Mouse (Mus musculus) heart, embryonic 16.5 days (tissue): ENCODE results near the gene Tmem104. TPM values are rescaled to one million over a fixed set of nuclear protein-coding genes. Genes with fewer than 3 reads are reported as not detected.

Experiments
- ATAC-seq: fragments of 200-750 bp; cut with Nextera tagmentation; replicated peaks from 2 replicates; pipeline ENCODE4 v1.8.0; 2017; ENCODE audit warnings: moderate number of reproducible peaks; ENCODE audit not compliant: insufficient read depth, low FRiP score; ENCODE audit errors: extremely low read depth
- H3K27ac ChIP-seq: fragments of 300-500 bp; sonication (generic); 2 replicates; pipeline ENCODE4 v1.5.1; 2014; ENCODE audit warnings: mild to moderate bottlenecking, low read length, control low read depth, moderate library complexity
- H3K27me3 ChIP-seq: fragments of 300-500 bp; sonication (generic); 2 replicates; pipeline ENCODE4 v1.6.1; 2014; ENCODE audit warnings: low read length, mixed read lengths; ENCODE audit not compliant: control insufficient read depth, insufficient read depth
- H3K36me3 ChIP-seq: fragments of 300-500 bp; sonication (generic); 2 replicates; pipeline ENCODE4 v1.6.1; 2014; ENCODE audit not compliant: control insufficient read depth, insufficient read depth
- H3K4me1 ChIP-seq: fragments of 300-500 bp; sonication (generic); 2 replicates; pipeline ENCODE4 v1.6.1; 2014; ENCODE audit warnings: low read length, mixed read lengths; ENCODE audit not compliant: control insufficient read depth, insufficient read depth
- H3K4me2 ChIP-seq: fragments of 300-500 bp; sonication (generic); 2 replicates; pipeline ENCODE4 v1.6.1; 2014; ENCODE audit warnings: low read depth, mild to moderate bottlenecking, control low read depth, low read length
- H3K4me3 ChIP-seq: fragments of 300-500 bp; sonication (generic); 2 replicates; pipeline ENCODE4 v1.5.1; 2014; ENCODE audit warnings: mild to moderate bottlenecking, control low read depth, low read length
- H3K9ac ChIP-seq: fragments of 300-500 bp; sonication (generic); 2 replicates; pipeline ENCODE4 v1.6.1; 2014; ENCODE audit warnings: low read length, control low read depth
- H3K9me3 ChIP-seq: fragments of 300-500 bp; sonication (generic); replicated peaks from 2 replicates; pipeline ENCODE4 v1.6.1; 2016; ENCODE audit warnings: low read length; ENCODE audit not compliant: control insufficient read depth
- WGBS: fragments of 180-500 bp; shearing (Covaris S2); extraction: QIAGEN DNeasy Blood & Tissue Kit; methylation state at CpG from one replicate; pipeline ENCODE4 v1.1.7; 2014; 5-methylcytosine and 5-hydroxymethylcytosine counted together
- polyA plus RNA-seq: library from polyadenylated mRNA; unstranded; fragments of >200 nt; fragmentation: Nextera tagmentation; extraction: Ambion mirVana; gene quantifications from 2 replicates; pipeline ENCODE4 v1.2.1, GENCODE M21; 2015

Tmem104 gene
- polyA plus RNA-seq, 1 experiment from 2014 or later: 6.6 TPM

DNA sequence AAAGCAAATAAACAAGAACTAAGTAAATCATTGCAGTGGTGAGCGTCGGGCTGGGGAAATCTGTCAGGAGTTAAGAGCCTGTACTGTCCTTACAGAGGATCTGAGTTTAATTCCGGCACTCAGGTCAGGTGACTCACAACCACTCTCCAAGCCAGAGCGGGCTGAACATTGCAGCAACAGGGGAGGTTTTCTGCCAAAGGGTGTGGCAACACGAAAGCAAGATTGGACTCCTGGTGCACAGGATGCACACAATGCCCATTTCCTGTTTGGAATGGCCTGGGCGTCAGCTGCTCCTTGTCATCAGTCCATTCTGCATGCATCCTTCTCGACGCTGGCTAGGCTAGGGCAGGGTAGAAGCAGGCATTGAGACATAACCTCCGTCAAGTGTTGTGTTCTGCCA is 32.0 kb downstream of the Tmem104 start:
- WGBS: 22% methylated on average over 9 of the region's 9 CpGs
- Histone ChIP-seq H3K27ac (peak overlapping the region; percentile 41), H3K27me3 (no peaks in the 10 kb centered on the region), H3K9ac (peak overlapping the region; percentile 6; the same call in 1 of the 2 replicates), H3K4me1 (peaks cover 59% of the 10 kb centered on the region), H3K9me3 (no peaks in the 10 kb centered on the region), H3K4me3 (no peak overlapping the region), H3K36me3 (no peaks in the 10 kb centered on the region), H3K4me2 (no peak overlapping the region; the same call in 1 of the 2 replicates)
- ATAC-seq: peak; percentile 10; the same call in 1 of the 2 replicates

DNA sequence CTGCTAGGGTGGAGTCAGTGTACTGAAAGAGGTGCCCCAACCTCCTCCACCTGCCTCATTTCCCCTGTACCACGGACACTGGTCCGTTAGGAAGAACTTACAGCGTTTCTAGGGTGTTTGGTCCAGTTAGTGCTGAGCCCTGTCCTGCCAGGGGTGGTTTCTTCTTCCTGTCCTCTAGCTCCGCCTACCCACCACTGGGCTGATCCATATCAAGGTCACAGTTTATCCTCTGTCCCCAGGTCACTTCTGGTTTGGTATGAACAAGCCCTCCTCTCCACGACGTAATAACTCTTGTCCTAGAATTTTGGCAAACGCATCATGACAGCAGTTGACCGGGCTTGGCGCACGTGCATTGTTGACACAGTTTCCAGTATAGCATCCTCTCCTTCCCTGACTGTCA is 32.4 kb downstream of the Tmem104 start:
- Histone ChIP-seq H3K36me3 (no peaks in the 10 kb centered on the region), H3K27me3 (no peaks in the 10 kb centered on the region), H3K4me3 (no peak overlapping the region), H3K9me3 (no peaks in the 10 kb centered on the region), H3K9ac (peak overlapping the region; percentile 6; the same call in 1 of the 2 replicates), H3K27ac (peak overlapping the region; percentile 41), H3K4me1 (peaks cover 63% of the 10 kb centered on the region), H3K4me2 (no peak overlapping the region; the same call in 1 of the 2 replicates)
- 79% methylated on average over 10 of the region's 10 CpGs for WGBS
- no peak for ATAC-seq

DNA sequence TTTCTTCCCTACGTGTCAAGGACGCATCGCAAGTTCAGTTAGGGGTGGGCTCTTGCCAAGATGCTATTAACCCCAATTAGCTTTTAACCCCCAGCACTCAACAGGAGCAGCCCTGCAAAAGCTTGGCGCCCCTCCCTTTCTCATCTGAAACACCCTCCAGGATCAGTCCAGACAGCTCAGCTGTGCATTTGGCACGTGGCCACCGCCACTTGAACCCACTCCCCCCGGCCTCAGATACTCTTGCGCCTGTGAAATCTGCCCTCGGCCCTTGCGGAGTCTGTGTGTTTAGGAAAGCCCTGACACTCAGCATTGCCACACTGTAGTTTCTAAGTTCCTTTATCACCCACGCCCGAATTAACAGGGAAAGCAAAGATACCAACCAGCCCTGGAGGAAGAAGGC is 34.8 kb downstream of the Tmem104 start:
- no peaks in the 10 kb centered on the region for H3K36me3 ChIP-seq
- H3K9ac ChIP-seq: peak overlapping the region; percentile 42
- 23% methylated on average over 12 of the region's 12 CpGs for WGBS
- H3K9me3 ChIP-seq: no peaks in the 10 kb centered on the region
- H3K4me3 ChIP-seq: 0 out of 2 replicates have a peak overlapping the region, but pooled peaks have one; percentile 6
- H3K27ac ChIP-seq: peak overlapping the region; percentile 81
- H3K4me2 ChIP-seq: peak overlapping the region; percentile 48
- no peaks in the 10 kb centered on the region for H3K27me3 ChIP-seq
- peak; percentile 43 for ATAC-seq
- H3K4me1 ChIP-seq: peaks cover 70% of the 10 kb centered on the region

DNA sequence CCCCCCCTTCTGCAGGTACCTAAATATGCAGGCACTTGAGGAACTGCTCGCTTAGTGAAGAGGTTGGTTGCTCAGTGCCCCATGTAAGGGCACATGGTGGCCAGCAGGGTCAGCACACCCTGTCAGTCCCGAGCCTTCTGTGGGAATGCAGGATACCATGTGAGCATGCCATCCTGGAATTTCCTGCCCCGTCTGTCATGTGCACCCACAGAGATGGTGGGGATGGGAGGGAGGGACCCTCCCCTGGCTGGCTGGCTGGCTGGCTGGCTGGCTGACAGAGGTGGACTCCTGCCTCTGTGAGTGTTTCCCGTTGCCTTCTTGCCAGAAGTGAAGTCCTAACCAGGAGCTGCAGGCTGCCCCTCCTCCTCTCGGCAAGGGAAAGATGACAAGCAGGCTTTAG is 35.3 kb downstream of the Tmem104 start:
- 0 out of 2 replicates have a peak overlapping the region, but pooled peaks have one; percentile 6 for H3K4me3 ChIP-seq
- H3K4me1 ChIP-seq: peaks cover 71% of the 10 kb centered on the region
- H3K27me3 ChIP-seq: no peaks in the 10 kb centered on the region
- peak overlapping the region; percentile 48 for H3K4me2 ChIP-seq
- peak overlapping the region; percentile 42 for H3K9ac ChIP-seq
- H3K9me3 ChIP-seq: no peaks in the 10 kb centered on the region
- 5% methylated on average over 5 of the region's 5 CpGs for WGBS
- ATAC-seq: peak; percentile 43
- peak overlapping the region; percentile 81 for H3K27ac ChIP-seq
- H3K36me3 ChIP-seq: no peaks in the 10 kb centered on the region

DNA sequence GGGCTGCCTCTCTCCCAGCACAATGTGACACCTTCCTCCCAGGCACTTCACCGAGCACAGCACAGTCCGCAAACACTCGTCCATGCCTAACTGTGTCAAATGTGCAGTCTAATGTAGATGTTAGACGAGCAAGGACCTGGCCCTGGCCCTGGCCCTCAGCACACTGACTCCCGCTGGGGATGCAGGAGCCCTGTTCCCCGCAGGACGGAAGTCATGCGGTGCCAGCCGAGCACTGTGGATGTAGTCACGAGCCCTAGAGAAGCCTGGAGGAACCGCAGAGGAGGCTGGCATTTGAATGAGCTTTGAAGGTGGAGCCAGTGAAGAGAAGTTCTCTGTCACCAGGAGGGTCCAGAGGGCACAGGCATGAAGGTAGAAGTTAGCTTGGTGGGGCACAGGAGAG is 36.2 kb downstream of the Tmem104 start:
- H3K36me3 ChIP-seq: no peaks in the 10 kb centered on the region
- ATAC-seq: no peak
- H3K9me3 ChIP-seq: no peaks in the 10 kb centered on the region
- peaks cover 66% of the 10 kb centered on the region for H3K4me1 ChIP-seq
- no peak overlapping the region for H3K4me2 ChIP-seq
- H3K9ac ChIP-seq: peak overlapping the region; percentile 11; the same call in 1 of the 2 replicates
- 0 out of 2 replicates have a peak overlapping the region, but pooled peaks have one; percentile 38 for H3K27ac ChIP-seq
- 39% methylated on average over 11 of the region's 11 CpGs for WGBS
- H3K4me3 ChIP-seq: no peak overlapping the region
- H3K27me3 ChIP-seq: no peaks in the 10 kb centered on the region

DNA sequence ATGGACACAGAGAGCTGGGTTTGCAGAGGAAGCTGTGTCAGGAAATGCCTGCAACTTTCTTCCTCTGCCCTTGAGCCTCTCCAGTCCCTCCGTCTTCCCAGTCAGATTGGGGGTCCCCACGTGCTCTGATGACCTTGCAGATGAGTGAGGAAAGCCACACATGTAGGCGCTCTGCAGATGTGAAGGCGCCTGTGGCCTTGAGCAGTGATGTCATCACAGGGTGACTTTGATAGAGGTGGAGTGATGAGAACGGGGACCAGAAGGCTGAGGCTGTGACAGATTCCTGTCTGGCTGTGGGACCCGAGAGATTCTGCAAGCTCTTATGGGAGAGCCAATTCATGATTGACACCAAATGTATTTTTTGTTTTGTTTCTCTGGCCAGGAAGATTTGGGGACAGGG is 36.6 kb downstream of the Tmem104 start:
- 20% methylated on average over 6 of the region's 6 CpGs for WGBS
- Histone ChIP-seq H3K36me3 (no peaks in the 10 kb centered on the region), H3K4me3 (no peak overlapping the region), H3K9me3 (no peaks in the 10 kb centered on the region), H3K4me1 (peaks cover 68% of the 10 kb centered on the region), H3K27me3 (no peaks in the 10 kb centered on the region), H3K27ac (0 out of 2 replicates have a peak overlapping the region, but pooled peaks have one; percentile 38), H3K4me2 (no peak overlapping the region), H3K9ac (peak overlapping the region; percentile 18; the same call in 1 of the 2 replicates)
- no peak for ATAC-seq

DNA sequence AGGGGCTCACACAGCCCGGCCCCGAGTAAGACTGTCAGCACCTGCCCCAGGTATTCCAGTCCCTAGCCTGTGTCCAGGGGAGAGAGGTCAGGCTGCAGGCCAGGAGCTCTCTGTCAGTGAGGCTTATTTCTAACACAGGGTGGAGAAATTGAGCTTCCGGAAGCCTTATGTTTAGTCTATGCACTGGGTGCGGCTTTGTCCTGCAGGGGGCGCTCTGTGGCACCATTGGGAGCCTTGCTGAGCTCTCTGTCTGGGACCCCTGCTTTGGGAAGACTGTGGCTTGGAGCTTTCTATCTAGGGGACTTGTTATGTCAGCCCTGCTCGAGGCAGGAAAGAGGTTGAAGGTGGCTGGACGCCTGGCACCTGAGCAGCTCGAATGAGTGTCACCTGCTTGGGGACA is 37.6 kb downstream of the Tmem104 start:
- no peaks in the 10 kb centered on the region for H3K27me3 ChIP-seq
- peaks cover 67% of the 10 kb centered on the region for H3K4me1 ChIP-seq
- no peaks in the 10 kb centered on the region for H3K9me3 ChIP-seq
- no peak for ATAC-seq
- WGBS: 45% methylated on average over 8 of the region's 8 CpGs
- H3K4me3 ChIP-seq: no peak overlapping the region
- H3K27ac ChIP-seq: no peak overlapping the region
- H3K36me3 ChIP-seq: no peaks in the 10 kb centered on the region
- no peak overlapping the region for H3K4me2 ChIP-seq
- H3K9ac ChIP-seq: no peak overlapping the region

DNA sequence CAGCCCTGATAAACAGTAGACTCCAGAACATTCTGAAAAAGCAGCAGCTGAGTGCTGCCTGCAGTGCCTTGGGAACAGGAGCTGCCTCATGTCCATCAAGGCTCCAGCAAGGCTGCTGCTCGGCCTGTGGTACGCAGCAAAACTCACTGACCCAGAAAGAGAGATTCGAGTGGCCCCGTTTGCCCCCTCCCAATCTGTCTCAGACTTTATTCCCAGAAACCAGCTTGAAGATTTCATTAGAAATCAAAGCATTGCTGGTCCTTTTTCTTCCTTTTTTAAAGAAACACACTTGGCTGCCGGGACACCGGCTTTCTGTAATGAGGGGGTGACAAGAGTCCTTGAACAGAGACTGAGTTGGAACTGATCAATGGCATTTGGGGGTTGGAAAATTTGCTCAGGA is 38.0 kb downstream of the Tmem104 start:
- Histone ChIP-seq H3K36me3 (no peaks in the 10 kb centered on the region), H3K27me3 (no peaks in the 10 kb centered on the region), H3K27ac (no peak overlapping the region), H3K9ac (no peak overlapping the region), H3K4me2 (no peak overlapping the region), H3K9me3 (no peaks in the 10 kb centered on the region), H3K4me3 (no peak overlapping the region), H3K4me1 (peaks cover 68% of the 10 kb centered on the region)
- no peak for ATAC-seq
- WGBS: 74% methylated on average over 6 of the region's 6 CpGs

DNA sequence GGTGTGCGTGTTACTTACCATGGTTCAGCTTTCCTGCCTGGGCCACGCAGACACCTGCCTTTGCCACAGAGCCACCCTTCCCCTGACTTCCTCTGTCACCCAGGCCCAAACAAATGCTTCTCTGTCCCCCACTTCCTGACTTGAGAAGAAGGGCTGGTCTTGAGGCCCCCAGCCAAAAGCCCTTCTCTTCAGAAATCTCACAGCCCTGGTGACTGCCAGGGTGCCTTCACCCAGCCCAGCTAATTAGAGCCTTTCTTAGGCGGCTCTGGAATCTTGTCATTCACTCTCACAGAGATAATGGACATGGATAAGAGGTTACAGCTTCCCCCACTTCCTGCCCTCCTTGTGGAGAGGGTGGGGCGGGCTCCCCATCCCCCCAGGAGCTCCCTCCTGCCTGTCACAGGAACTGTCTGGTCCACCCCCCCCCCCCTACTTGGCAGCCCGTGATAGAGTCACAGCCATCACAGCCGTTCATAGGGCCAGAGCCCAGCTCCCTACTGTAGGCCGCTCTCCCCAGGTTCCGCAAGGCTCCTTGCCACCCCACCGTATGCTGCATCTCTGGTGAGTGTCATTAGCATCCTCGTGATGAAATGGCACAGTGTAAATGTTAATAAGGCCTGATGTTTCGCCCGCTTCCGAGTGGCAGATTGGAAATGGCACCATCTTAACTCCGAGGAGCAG is 39.7 kb downstream of the Tmem104 start:
- no peaks in the 10 kb centered on the region for H3K27me3 ChIP-seq
- 0 out of 2 replicates have a peak, but pooled peaks have one; percentile 11 for ATAC-seq
- H3K4me3 ChIP-seq: no peak overlapping the region
- H3K4me2 ChIP-seq: no peak overlapping the region
- H3K9ac ChIP-seq: peak overlapping the region; percentile 11; the same call in 1 of the 2 replicates
- 47% methylated on average over 14 of the region's 14 CpGs for WGBS
- H3K4me1 ChIP-seq: peaks cover 62% of the 10 kb centered on the region
- H3K36me3 ChIP-seq: no peaks in the 10 kb centered on the region
- H3K9me3 ChIP-seq: no peaks in the 10 kb centered on the region
- H3K27ac ChIP-seq: peak overlapping the region; percentile 58; the same call in 1 of the 2 replicates
